Mouse (Mus musculus) spleen, postnatal 4 days (tissue): ENCODE data around the gene Tmem38b.

Source experiments
- DNase-seq, 2 experiments: peaks; one replicate each; pipeline ENCODE4 v3.0.0; 2022; ENCODE audit warnings: low spot score in 2 of 2

Gene Tmem38b

DNA sequence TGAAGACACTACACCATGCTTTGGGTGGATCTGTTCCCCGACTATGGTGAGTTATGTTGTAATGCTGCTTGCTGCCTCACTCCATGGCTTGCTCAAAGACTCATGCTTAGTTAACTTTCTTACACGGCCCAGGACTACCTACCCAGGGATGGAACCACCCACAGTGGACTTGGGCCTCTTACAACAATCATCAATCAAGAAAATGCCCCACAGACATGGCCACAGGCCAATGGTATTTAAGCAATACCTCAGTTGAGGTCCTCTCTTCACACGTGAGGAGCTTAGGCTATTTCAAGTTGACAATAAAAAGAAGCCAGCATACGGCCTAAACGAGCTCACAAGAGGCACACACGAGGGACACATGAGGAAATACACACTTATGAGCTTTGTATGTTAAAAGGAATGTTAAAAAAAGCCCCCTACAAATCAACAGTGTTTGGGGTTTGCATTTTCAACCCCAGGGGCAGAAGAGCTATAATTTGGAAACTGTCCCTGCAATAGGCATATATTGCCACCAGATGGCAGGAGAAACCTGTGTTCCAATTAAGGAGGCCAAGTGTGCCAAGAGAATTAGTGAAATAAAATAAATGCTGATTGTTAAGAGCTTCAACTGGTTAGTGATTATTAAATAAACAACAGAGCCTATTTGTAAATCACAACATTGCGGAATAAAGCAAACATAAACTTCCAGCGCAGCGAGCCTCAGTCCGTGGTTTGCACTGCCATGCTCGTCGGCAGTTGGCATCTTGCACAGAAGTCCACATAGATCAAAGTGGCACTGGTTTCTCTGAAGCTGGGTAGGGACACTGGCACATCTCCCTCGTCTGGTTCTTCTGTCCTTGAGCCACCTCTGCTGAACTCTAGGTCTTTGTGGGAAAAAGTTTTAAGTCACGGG is 58.8 kb downstream of the Tmem38b start:
- no peak for DNase-seq

DNA sequence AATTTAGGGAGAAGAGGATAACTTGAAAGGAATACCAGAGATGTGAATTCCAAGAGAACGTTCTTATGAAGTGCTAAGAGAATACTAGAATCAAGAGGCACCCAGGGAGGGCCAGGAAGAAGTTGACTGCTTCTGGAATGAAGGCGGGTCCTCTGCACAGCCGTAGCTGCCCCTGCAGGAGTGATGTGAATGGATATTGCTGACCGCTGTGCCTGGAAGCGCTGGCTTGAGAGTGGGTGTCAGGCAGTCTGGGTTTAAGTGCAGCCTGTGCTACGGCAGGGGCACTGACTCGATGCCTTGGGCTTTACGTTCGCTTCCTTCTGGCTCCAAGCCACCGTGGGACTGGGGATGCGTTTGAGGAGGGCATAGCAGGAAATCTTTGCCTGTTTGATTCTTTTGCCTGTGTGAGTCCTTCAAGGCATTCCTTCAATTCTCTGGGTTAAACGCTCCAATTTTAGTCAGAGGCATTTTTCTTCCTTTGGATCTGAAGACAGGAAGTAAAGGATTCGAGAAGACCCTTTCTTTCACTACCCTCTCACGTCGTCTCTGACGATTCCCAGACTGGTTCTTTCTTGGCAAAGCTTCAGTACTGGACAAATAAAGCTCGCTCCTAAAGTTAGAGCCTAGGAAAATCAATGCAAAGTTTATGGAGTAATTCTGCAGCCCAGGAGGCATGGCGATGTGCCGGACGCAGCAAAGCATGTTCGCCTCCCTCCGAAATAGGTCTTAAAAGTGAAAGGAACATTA is 60.7 kb downstream of the Tmem38b start:
- DNase-seq, result no peak

GRCm38 (mm10) chr4:53895335-53895734 is 69.5 kb downstream of the Tmem38b start:
- DNase-seq, result no peak

DNA sequence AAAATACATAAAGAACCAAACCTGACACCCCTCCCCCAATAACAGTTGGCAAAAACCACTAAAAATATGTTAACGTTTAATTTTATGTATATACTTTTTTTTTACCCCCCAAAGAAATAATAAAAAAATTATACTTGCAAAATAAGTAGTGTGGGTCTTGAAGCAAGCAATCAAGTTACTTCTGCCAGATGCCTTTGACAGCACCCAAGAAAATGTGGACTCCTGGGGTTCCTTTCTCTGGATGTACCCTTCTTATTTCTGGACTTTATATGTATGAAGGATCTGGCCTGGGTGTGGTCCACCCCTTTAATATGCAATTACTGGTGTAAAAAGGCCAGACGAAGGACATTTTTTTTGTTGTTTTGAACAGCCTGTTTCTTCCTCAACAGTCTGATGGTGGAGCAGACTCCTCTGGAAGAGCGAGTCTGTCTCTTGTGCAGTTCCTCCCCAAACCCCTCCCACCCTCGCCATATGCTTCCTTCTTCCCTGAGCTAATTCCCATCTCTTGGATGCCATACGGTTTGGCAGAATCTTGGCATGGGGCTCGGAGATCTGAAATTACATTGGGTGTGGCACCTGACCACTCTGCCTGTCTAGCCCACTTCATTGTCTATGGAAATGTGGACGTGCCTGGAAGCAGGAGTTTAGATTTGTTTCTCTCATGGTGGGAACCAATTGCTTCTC is 70.4 kb downstream of the Tmem38b start:
- DNase-seq, result no peak

- DNase-seq, result no peak
Measured at GRCm38 (mm10) chr4:53900386-53900971, 74.6 kb downstream of the Tmem38b start.

DNA sequence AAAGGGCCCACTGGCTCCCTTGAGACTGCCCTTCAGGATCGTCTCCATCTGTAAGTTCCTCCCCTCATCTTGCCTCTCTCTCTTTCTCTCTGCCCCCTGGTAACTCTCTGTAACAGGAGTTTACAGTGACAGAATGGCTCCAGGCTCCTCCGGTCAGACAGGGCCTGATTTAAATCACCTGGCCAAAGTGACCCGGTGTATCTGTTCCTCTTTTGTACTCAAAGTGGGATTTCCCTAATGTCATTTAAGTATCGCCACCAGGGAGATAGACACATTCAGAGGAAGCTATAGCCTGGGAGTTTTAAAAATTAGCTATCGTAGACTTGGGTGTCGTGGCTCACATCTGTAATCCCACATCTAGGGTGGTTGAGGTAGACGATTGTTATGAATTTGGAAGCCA is 78.5 kb downstream of the Tmem38b start:
- DNase-seq, result no peak

DNA sequence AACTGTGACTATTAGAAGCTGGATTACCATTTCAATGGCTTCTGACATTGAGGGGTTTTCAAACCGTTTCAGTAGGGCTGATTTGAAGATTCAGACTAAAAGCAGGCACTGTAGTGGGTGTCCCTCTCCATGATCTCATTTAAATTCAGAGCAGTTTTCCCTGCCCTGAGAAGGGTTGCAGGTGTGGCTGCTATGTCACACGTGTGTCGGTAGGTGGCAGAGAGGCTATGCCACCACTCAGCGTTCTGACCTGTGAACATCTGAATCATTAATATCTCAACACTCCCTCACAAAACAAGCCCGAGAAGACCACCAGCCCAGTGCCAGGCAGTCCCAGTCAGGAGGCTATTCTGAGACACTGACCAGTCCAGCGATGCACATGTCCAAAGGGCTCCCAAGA is 79.7 kb downstream of the Tmem38b start:
- DNase-seq, result no peak

- DNase-seq, result no peak
Measured at GRCm38 (mm10) chr4:53907071-53907470, 81.2 kb downstream of the Tmem38b start.
